9 mouse cellular contexts compared by ENCODE assay signal in the genomic region with DNA sequence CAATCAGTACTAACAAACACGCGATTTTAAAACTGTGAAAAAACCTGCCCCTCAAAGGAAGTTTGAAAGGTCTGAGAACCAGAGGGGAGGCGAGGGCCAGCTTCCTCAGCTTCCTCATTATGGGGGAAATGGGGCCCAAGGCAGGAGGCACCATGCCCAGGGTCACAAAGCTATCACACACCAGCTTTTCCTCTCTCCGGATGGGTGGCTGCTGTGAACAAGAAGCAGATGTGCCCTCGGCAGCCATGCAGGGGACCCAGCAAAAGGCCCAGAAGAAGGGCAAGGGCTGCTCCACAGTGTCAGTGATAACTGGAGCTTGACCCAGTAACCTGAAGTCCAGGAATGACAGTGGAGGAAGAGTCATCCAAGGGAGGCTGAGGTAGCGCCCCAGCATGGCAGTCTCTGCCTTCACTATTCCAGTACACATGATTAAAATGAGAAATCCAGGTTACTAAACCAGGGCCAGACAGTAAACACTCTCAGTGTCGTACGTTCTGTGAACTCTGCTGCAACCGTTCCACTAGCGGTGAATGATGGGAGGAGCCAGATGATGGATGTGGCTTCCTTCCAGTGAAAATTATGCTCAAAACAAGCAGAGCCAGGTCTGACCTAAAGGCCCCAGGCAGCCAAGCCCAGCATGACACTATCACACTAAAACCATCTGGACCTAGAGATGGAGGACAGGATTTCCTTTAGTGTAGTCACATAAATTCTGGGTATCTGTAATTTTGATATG. TPM values are rescaled to one million over a fixed set of nuclear protein-coding genes. Genes with fewer than 3 reads are reported as not detected.
DNase-seq lines count a peak whose midpoint lies in the region; ATAC-seq lines count a peak whose summit lies in the region.
"Had no signal": no experiment of that assay in that cellular context is flagged by ENCODE, and none has a peak within 500 bp of the region (broad histone marks: within the 10 kb centered on the region; RNA-seq: fewer than 3 reads in every experiment).

No protein-coding gene starts in this region.

- H3K9ac ChIP-seq in kidney, embryonic 16.5 days (replicated peaks; ENCODE audit: low read length): no peak overlapping the region
- H3K9ac ChIP-seq: embryonic facial prominence, embryonic 12.5 days had no signal

- intact Hi-C loops in gastrocnemius, postnatal 14 days (cut with DNase I; ENCODE audit: low total_unique reads): no loop called here

- H3K27ac ChIP-seq in kidney, embryonic 16.5 days (ENCODE audit: low read length): peak overlapping the region; percentile 84
- peak overlapping the region; percentile 81 for H3K27ac ChIP-seq in macrophage
- H3K27ac ChIP-seq: embryonic facial prominence, embryonic 12.5 days had no signal

- H3K4me2 ChIP-seq in kidney, embryonic 16.5 days (replicated peaks; ENCODE audit: low read depth, low read length): no peak overlapping the region; the same call in 1 of the 2 replicates
- H3K4me2 ChIP-seq: embryonic facial prominence, embryonic 12.5 days had no signal

- H3K79me2 ChIP-seq in macrophage (ENCODE audit: inconsistent target): peaks cover 97% of the 10 kb centered on the region

- DNase-seq in cerebellum, postnatal 10 days: peak; percentile 63 to 65
- DNase-seq in cerebellum, postnatal 36 days: no peak
- peak; percentile 56 for DNase-seq in thymus, postnatal 0 days (ENCODE audit: low spot score)
- DNase-seq in thymus, postnatal 10 days (ENCODE audit: low spot score in 2 of 2): no peak
- no peak for DNase-seq in gastrocnemius, postnatal 14 days
- no peak for DNase-seq in cerebellum, adult 11 months

- ATAC-seq in kidney, embryonic 16.5 days (ENCODE audit: low FRiP score, low TSS enrichment): peak; percentile 50

- H3K36me3 ChIP-seq in kidney, embryonic 16.5 days (ENCODE audit: insufficient read depth, low read length): peaks cover 15% of the 10 kb centered on the region; the same call in 1 of the 2 replicates
- H3K36me3 ChIP-seq in macrophage (ENCODE audit: inconsistent target): no peaks in the 10 kb centered on the region
- H3K36me3 ChIP-seq: embryonic facial prominence, embryonic 12.5 days had no signal

- H3K4me3 ChIP-seq in kidney, embryonic 16.5 days (ENCODE audit: low read length): no peak overlapping the region
- no peak overlapping the region for H3K4me3 ChIP-seq in macrophage (ENCODE audit: inconsistent target)
- H3K4me3 ChIP-seq: embryonic facial prominence, embryonic 12.5 days had no signal

- peaks cover 55% of the 10 kb centered on the region for H3K4me1 ChIP-seq in kidney, embryonic 16.5 days (ENCODE audit: insufficient read depth, low read length)

- 26% methylated on average over 10 of the region's 10 CpGs for WGBS in kidney, embryonic 16.5 days
- 12% methylated on average over 10 of the region's 10 CpGs for WGBS in macrophage (ENCODE audit: missing documents)

- H3K9me3 ChIP-seq in kidney, embryonic 16.5 days (ENCODE audit: low read length): no peaks in the 10 kb centered on the region
- H3K9me3 ChIP-seq: embryonic facial prominence, embryonic 12.5 days had no signal

- no peaks in the 10 kb centered on the region for H3K27me3 ChIP-seq in kidney, embryonic 16.5 days (ENCODE audit: insufficient read depth, low read length)
- H3K27me3 ChIP-seq: embryonic facial prominence, embryonic 12.5 days had no signal

RNA-seq across cellular contexts. Expression of a gene that starts 31.5 kb away (rescaled TPM):
- polyA plus RNA-seq in thymus, postnatal 0 days (2015; fragmentation: Nextera tagmentation; extraction: Ambion mirVana): 21.4 and 22.4 TPM in 2 replicates
- 0.81 and 0.99 TPM in 2 replicates for polyA plus RNA-seq in kidney, embryonic 16.5 days (2015; fragmentation: Nextera tagmentation; extraction: Ambion mirVana)
- total RNA-seq in macrophage (2018; cell fraction: chromatin; rRNA removed): 10 to 100 TPM in 3 of 26 experiments, 1 to 10 TPM in 22, not detected in 1; 1.6 to 15.1 (median 4.5) TPM
- under 1 TPM in 25 of 26 experiments, not detected in 1; 0.15 to 0.71 (median 0.33) TPM for total RNA-seq in macrophage (2018; cell fraction: cytosol; rRNA removed)
- 1 to 10 TPM in 21 of 26 experiments, under 1 TPM in 5; 0.36 to 6.4 (median 2.0) TPM for total RNA-seq in macrophage (2018; cell fraction: nucleus; rRNA removed)
- 0.16 to 0.45 TPM (median 0.20 TPM) in 3 replicates for polyA plus RNA-seq in macrophage (2018)
- total RNA-seq in gastrocnemius, postnatal 14 days (2021): under 1 TPM; 0.31 to 0.41 TPM

RNA-seq across cellular contexts. Expression of a gene that starts 42.1 kb away (rescaled TPM):
- 58.5 and 65.0 TPM in 2 replicates for polyA plus RNA-seq in thymus, postnatal 0 days (2015; fragmentation: Nextera tagmentation; extraction: Ambion mirVana)
- polyA plus RNA-seq in kidney, embryonic 16.5 days (2015; fragmentation: Nextera tagmentation; extraction: Ambion mirVana): 138 and 144 TPM in 2 replicates
- 10 to 100 TPM; 13.5 to 89.6 (median 60.6) TPM for total RNA-seq in macrophage (2018; cell fraction: chromatin; rRNA removed)
- total RNA-seq in macrophage (2018; cell fraction: cytosol; rRNA removed): 10 to 100 TPM; 26.7 to 98.5 (median 51.9) TPM
- 100 to 1,000 TPM in 4 of 26 experiments, 10 to 100 TPM in 22; 29.7 to 119 (median 77.9) TPM for total RNA-seq in macrophage (2018; cell fraction: nucleus; rRNA removed)
- polyA plus RNA-seq in macrophage (2018): 51.5 to 93.5 TPM (median 73.8 TPM) in 3 replicates
- total RNA-seq in gastrocnemius, postnatal 14 days (2021): 10 to 100 TPM; 16.3 to 16.8 TPM

Comparison
In these comparisons a context has a peak if more than half of its experiments do, and no peak if none do; other contexts are left out.
1. DNase-seq: peak in cerebellum, postnatal 10 days (2 of 2) and thymus, postnatal 0 days (single experiment); none in cerebellum, postnatal 36 days (0 of 2), thymus, postnatal 10 days (0 of 2), gastrocnemius, postnatal 14 days (single experiment) and cerebellum, adult 11 months (single experiment).
2. RNA of a gene that starts 31.5 kb away (polyA plus RNA-seq): 21.4 to 22.4 TPM in thymus, postnatal 0 days; 0.81 to 0.99 TPM in kidney, embryonic 16.5 days and 0.16 to 0.45 TPM in macrophage; every median in the first group is over 10 times any median in the second.